Mouse (Mus musculus): ENCODE data around the gene Trex2.

The Trex2 gene

GRCm38 (mm10) chrX:73435252-73435651 is at the start of gene Trex2:
Trex2 (minus strand) TSS chrX:73435344.
- DNase-seq (ENCODE audit: low read depth), result no peak

GRCm38 (mm10) chrX:73484870-73485269 is 49.7 kb upstream of the Trex2 start:
- no peak for DNase-seq (ENCODE audit: low read depth)

GRCm38 (mm10) chrX:73484076-73484475 is 48.9 kb upstream of the Trex2 start:
- no peak for DNase-seq (ENCODE audit: low read depth)

GRCm38 (mm10) chrX:73483484-73483810 is 48.3 kb upstream of the Trex2 start, which contains the start of gene Bgn:
Bgn (plus strand) TSS chrX:73483602.
- no peak for DNase-seq (ENCODE audit: low read depth)

- no peak for DNase-seq (ENCODE audit: low read depth)
Measured at GRCm38 (mm10) chrX:73482643-73483483, 47.7 kb upstream of the Trex2 start.

GRCm38 (mm10) chrX:73480334-73480733 is 45.2 kb upstream of the Trex2 start:
- DNase-seq (ENCODE audit: low read depth), result no peak

- no peak for DNase-seq (ENCODE audit: low read depth)
Measured at GRCm38 (mm10) chrX:73479656-73480055, 44.5 kb upstream of the Trex2 start.

- DNase-seq (ENCODE audit: low read depth), result no peak
Measured at GRCm38 (mm10) chrX:73477500-73477899, 42.4 kb upstream of the Trex2 start.

GRCm38 (mm10) chrX:73476621-73477020 is 41.5 kb upstream of the Trex2 start:
- no peak for DNase-seq (ENCODE audit: low read depth)

GRCm38 (mm10) chrX:73475658-73476256 is 40.6 kb upstream of the Trex2 start:
- DNase-seq (ENCODE audit: low read depth), result no peak

- no peak for DNase-seq (ENCODE audit: low read depth)
Measured at GRCm38 (mm10) chrX:73474340-73475165, 39.4 kb upstream of the Trex2 start.

- no peak for DNase-seq (ENCODE audit: low read depth)
Measured at GRCm38 (mm10) chrX:73471764-73472163, 36.6 kb upstream of the Trex2 start.

GRCm38 (mm10) chrX:73468752-73469151 is 33.6 kb upstream of the Trex2 start:
- DNase-seq (ENCODE audit: low read depth), result no peak

- no peak for DNase-seq (ENCODE audit: low read depth)
Measured at GRCm38 (mm10) chrX:73468330-73468729, 33.2 kb upstream of the Trex2 start.

- DNase-seq (ENCODE audit: low read depth), result no peak
Measured at GRCm38 (mm10) chrX:73467446-73468241, 32.5 kb upstream of the Trex2 start.

- no peak for DNase-seq (ENCODE audit: low read depth)
Measured at GRCm38 (mm10) chrX:73465483-73466186, 30.5 kb upstream of the Trex2 start.

- DNase-seq (ENCODE audit: low read depth), result no peak
Measured at GRCm38 (mm10) chrX:73460792-73461191, 25.6 kb upstream of the Trex2 start.

GRCm38 (mm10) chrX:73458877-73459392 is 23.8 kb upstream of the Trex2 start, which contains the start of gene Haus7:
Haus7 (minus strand) TSS chrX:73459044.
- DNase-seq (ENCODE audit: low read depth), result peak; percentile 93

- peak; percentile 62 for DNase-seq (ENCODE audit: low read depth)
Measured at GRCm38 (mm10) chrX:73451949-73452348, 16.8 kb upstream of the Trex2 start.

- no peak for DNase-seq (ENCODE audit: low read depth)
Measured at GRCm38 (mm10) chrX:73441428-73441827, 6.3 kb upstream of the Trex2 start.

- no peak for DNase-seq (ENCODE audit: low read depth)
Measured at GRCm38 (mm10) chrX:73432850-73433249, 2.3 kb downstream of the Trex2 start.

Data from naive thymus-derived CD4-positive, alpha-beta T cell, adult 2 months (primary cell).